Mouse (Mus musculus) small intestine, adult 2 months (tissue): ENCODE data around the gene Spats2. TPM values are rescaled to one million over a fixed set of nuclear protein-coding genes. Genes with fewer than 3 reads are reported as not detected.

Source experiments
- H3K27ac ChIP-seq: fragments of 200-500 bp; 2 replicates; pipeline ENCODE4 v1.5.1; 2012; ENCODE audit warnings: low read depth, low read length, control low read depth, inconsistent platforms; ENCODE audit not compliant: insufficient read depth
- H3K27me3 ChIP-seq: fragments of 200-500 bp; 2 replicates; pipeline ENCODE4 v1.6.1; 2012; ENCODE audit warnings: mild to moderate bottlenecking, moderate library complexity, low read length, inconsistent platforms; ENCODE audit not compliant: control insufficient read depth, insufficient read depth
- H3K36me3 ChIP-seq: fragments of 200-500 bp; 2 replicates; pipeline ENCODE4 v1.6.1; 2012; ENCODE audit warnings: mild to moderate bottlenecking, low read length, control low read depth, inconsistent platforms; ENCODE audit not compliant: control insufficient read depth, insufficient read depth
- H3K4me1 ChIP-seq: fragments of 200-500 bp; 2 replicates; pipeline ENCODE4 v1.6.1; 2012; ENCODE audit warnings: low read length, inconsistent platforms, mixed read lengths; ENCODE audit not compliant: control insufficient read depth, insufficient read depth, insufficient read length
- H3K4me3 ChIP-seq: fragments of 200-500 bp; 2 replicates; pipeline ENCODE4 v1.5.1; 2012; ENCODE audit warnings: low read depth, mild to moderate bottlenecking, control low read depth, inconsistent platforms, low read length, moderate library complexity
- CTCF ChIP-seq: fragments of 200-500 bp; IDR thresholded peaks from 2 replicates; pipeline ENCODE4 v1.5.1; 2012; ENCODE audit warnings: low read depth, mild to moderate bottlenecking, control low read depth, inconsistent platforms, low read length, moderate library complexity, mixed read lengths; ENCODE audit not compliant: insufficient replicate concordance, insufficient read length; ENCODE audit errors: extremely low read depth
- POLR2A ChIP-seq: fragments of 200-500 bp; IDR thresholded peaks from 2 replicates; pipeline ENCODE4 v1.6.1; 2012; ENCODE audit warnings: low read depth, mild to moderate bottlenecking, control low read depth, inconsistent platforms, low read length, moderate library complexity
- WGBS: fragments of 180-500 bp; shearing (Covaris S2); methylation state at CpG from one replicate; pipeline ENCODE4 v1.1.7; 2018; 5-methylcytosine and 5-hydroxymethylcytosine counted together
- polyA plus RNA-seq: library from polyadenylated mRNA; depleted of rRNA; stranded (reverse); fragments of >200 nt; gene quantifications from 2 replicates; pipeline ENCODE4 v1.2.3, GENCODE M21; 2012

The Spats2 gene
- polyA plus RNA-seq, 1 experiment, result 3.9 TPM

- H3K27ac ChIP-seq, result peak overlapping the region; percentile 27; the same call in 1 of the 2 replicates
- peaks cover 17% of the 10 kb centered on the region for H3K4me1 ChIP-seq
- TF ChIP-seq CTCF (no peak), POLR2A (no peak)
- H3K27me3 ChIP-seq, result peaks cover 16% of the 10 kb centered on the region
- 0 out of 2 replicates have a peak overlapping the region, but pooled peaks have one; percentile 13 for H3K4me3 ChIP-seq
- 17% methylated on average over 11 of the region's 11 CpGs for WGBS
- peaks cover 1% of the 10 kb centered on the region; the same call in 1 of the 2 replicates for H3K36me3 ChIP-seq
Observed at GRCm38 (mm10) chr15:99083867-99084557, 41.7 kb upstream of the Spats2 start.

- TF ChIP-seq CTCF (no peak), POLR2A (no peak)
- peak overlapping the region; percentile 13; the same call in 1 of the 2 replicates for H3K4me3 ChIP-seq
- H3K27me3 ChIP-seq, result peaks cover 16% of the 10 kb centered on the region
- 36% methylated on average over 19 of the region's 19 CpGs for WGBS
- H3K4me1 ChIP-seq, result peaks cover 17% of the 10 kb centered on the region
- H3K27ac ChIP-seq, result no peak overlapping the region
- H3K36me3 ChIP-seq, result peaks cover 1% of the 10 kb centered on the region; the same call in 1 of the 2 replicates
Observed at GRCm38 (mm10) chr15:99084618-99085017, 41.1 kb upstream of the Spats2 start.

GRCm38 (mm10) chr15:99085997-99086396, 39.7 kb upstream of the Spats2 start:
- Histone ChIP-seq H3K4me3 (no peak overlapping the region), H3K36me3 (peaks cover 1% of the 10 kb centered on the region; the same call in 1 of the 2 replicates), H3K27me3 (peaks cover 16% of the 10 kb centered on the region), H3K4me1 (peaks cover 17% of the 10 kb centered on the region), H3K27ac (no peak overlapping the region)
- TF ChIP-seq CTCF, result no peak
- TF ChIP-seq POLR2A, result no peak
- WGBS, result 83% methylated on average over 4 of the region's 4 CpGs

- TF ChIP-seq CTCF (peak; percentile 21; the same call in 1 of the 2 replicates), POLR2A (no peak)
Observed at GRCm38 (mm10) chr15:99087253-99088075, 38.3 kb upstream of the Spats2 start, which contains the start of gene C1ql4. C1ql4 (minus strand) TSS chr15:99087817.

GRCm38 (mm10) chr15:99088292-99088691, 37.4 kb upstream of the Spats2 start:
- H3K27ac ChIP-seq, result no peak overlapping the region
- TF ChIP-seq POLR2A, result no peak
- peak; percentile 70 for TF ChIP-seq CTCF
- H3K4me3 ChIP-seq, result peak overlapping the region; percentile 21
- H3K27me3 ChIP-seq, result peaks cover 22% of the 10 kb centered on the region
- 2% methylated on average over 27 of the region's 27 CpGs for WGBS
- peaks cover 17% of the 10 kb centered on the region for H3K4me1 ChIP-seq
- no peaks in the 10 kb centered on the region for H3K36me3 ChIP-seq

More at GRCm38 (mm10) chr15:99087253-99088075, 38.3 kb upstream of the Spats2 start, which contains the start of gene C1ql4:
- Histone ChIP-seq H3K4me1 (peaks cover 17% of the 10 kb centered on the region), H3K27me3 (peaks cover 16% of the 10 kb centered on the region), H3K36me3 (no peaks in the 10 kb centered on the region), H3K27ac (no peak within 1 kb of the TSS), H3K4me3 (peak within 1 kb of the TSS; percentile 21)
- WGBS, result 26% methylated on average over 60 of the region's 60 CpGs

GRCm38 (mm10) chr15:99089069-99089468, 36.6 kb upstream of the Spats2 start:
- Histone ChIP-seq H3K27me3 (peaks cover 29% of the 10 kb centered on the region), H3K4me1 (peaks cover 15% of the 10 kb centered on the region), H3K27ac (no peak overlapping the region), H3K36me3 (no peaks in the 10 kb centered on the region), H3K4me3 (peak overlapping the region; percentile 18; the same call in 1 of the 2 replicates)
- no peak for TF ChIP-seq CTCF
- TF ChIP-seq POLR2A, result no peak
- 42% methylated on average over 14 of the region's 14 CpGs for WGBS

- Histone ChIP-seq H3K4me1 (peaks cover 16% of the 10 kb centered on the region), H3K27me3 (peaks cover 55% of the 10 kb centered on the region), H3K36me3 (no peaks in the 10 kb centered on the region), H3K4me3 (peak within 1 kb of the TSS; percentile 46), H3K27ac (no peak within 1 kb of the TSS)
- 88% methylated on average over 8 of the region's 8 CpGs for WGBS
- TF ChIP-seq POLR2A, result no peak
- TF ChIP-seq CTCF, result no peak
Observed at GRCm38 (mm10) chr15:99092870-99093269, 32.8 kb upstream of the Spats2 start, which contains the start of gene Dnajc22. Dnajc22 (plus strand) TSS chr15:99093170.
